Mouse (Mus musculus) midbrain, embryonic 10.5 days (tissue): ENCODE data around the gene Spns3. TPM values are rescaled to one million over a fixed set of nuclear protein-coding genes. Genes with fewer than 3 reads are reported as not detected.
A peak's percentile ranks its signal among the peaks of the same experiment; 100 is the strongest.

Source experiments
- DNase-seq: peaks from one replicate; pipeline ENCODE4 v3.0.0-alpha.2; 2017; ENCODE audit warnings: low spot score
- H3K27ac ChIP-seq: fragments of 300-500 bp; sonication (generic); replicated peaks from 2 replicates; pipeline ENCODE4 v1.5.1; 2016; ENCODE audit warnings: mild to moderate bottlenecking
- H3K27me3 ChIP-seq: fragments of 300-500 bp; sonication (generic); 2 replicates; pipeline ENCODE4 v1.6.1; 2016; ENCODE audit warnings: low read depth, mild to moderate bottlenecking; ENCODE audit not compliant: poor library complexity, severe bottlenecking
- H3K36me3 ChIP-seq: fragments of 300-500 bp; sonication (generic); 2 replicates; pipeline ENCODE4 v1.6.1; 2016; ENCODE audit warnings: mild to moderate bottlenecking, moderate library complexity
- H3K4me1 ChIP-seq: fragments of 300-500 bp; sonication (generic); 2 replicates; pipeline ENCODE4 v1.6.1; 2016
- H3K4me3 ChIP-seq: fragments of 300-500 bp; sonication (generic); 2 replicates; pipeline ENCODE4 v1.5.1; 2016; ENCODE audit warnings: mild to moderate bottlenecking, moderate library complexity
- H3K9me3 ChIP-seq: fragments of 300-500 bp; sonication (generic); replicated peaks from 2 replicates; pipeline ENCODE4 v1.6.1; 2016; ENCODE audit warnings: mild to moderate bottlenecking
- WGBS: fragments of 180-500 bp; shearing (Covaris S2); methylation state at CpG from one replicate; pipeline ENCODE4 v1.1.7; 2016; 5-methylcytosine and 5-hydroxymethylcytosine counted together
- polyA plus RNA-seq: library from polyadenylated mRNA; unstranded; fragments of >200 nt; fragmentation: Nextera tagmentation; extraction: Ambion mirVana; gene quantifications from 2 replicates; pipeline ENCODE4 v1.2.1, GENCODE M21; 2016

Spns3 gene
- polyA plus RNA-seq, 1 experiment from 2014 or later, result not detected

DNA sequence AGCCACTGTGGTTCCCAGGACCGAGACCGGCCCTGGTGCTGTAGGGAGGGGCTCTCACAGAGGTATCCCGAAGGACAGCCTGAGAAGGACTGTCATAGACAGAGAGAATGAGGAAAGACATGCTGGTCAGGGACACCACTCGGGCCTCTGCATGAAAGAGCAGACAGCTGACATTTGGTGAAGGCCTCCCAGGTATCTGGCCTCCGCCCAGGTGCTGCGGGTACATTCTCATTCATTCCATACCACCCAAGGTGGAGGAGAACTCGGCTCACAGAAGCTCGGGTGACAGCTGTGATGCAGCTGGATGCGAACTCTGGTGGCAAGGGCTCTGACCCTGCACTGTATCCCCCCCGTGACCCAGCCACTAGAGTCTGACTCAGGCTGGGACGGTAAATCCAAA, 64.3 kb downstream of the Spns3 start:
- H3K27me3 ChIP-seq, result peaks cover 43% of the 10 kb centered on the region
- H3K9me3 ChIP-seq, result no peaks in the 10 kb centered on the region
- 77% methylated on average over 11 of the region's 11 CpGs for WGBS
- no peak overlapping the region for H3K4me3 ChIP-seq
- no peak for DNase-seq
- peaks cover 44% of the 10 kb centered on the region for H3K4me1 ChIP-seq
- H3K27ac ChIP-seq, result no peak overlapping the region
- H3K36me3 ChIP-seq, result no peaks in the 10 kb centered on the region

DNA sequence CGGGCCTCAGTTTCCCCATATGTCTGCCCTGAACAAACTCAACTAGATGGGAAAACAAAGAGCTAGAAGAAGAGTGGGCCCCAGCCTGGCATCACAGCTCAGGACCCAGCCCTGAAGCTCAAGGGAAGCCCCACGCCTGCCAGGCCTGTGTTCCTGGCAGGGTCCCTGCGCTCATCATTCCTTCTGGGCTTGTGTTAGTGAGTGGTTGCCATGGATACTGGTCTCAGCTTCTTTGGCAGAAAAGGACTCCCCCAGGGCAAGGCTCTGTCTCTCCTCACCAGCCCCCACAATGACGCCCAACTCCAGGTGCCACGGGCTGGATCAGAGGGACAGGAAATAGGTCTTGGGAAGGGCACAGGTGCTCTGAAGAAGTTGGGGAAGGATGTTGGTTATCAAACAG, 65.1 kb downstream of the Spns3 start:
- no peak overlapping the region for H3K27ac ChIP-seq
- H3K9me3 ChIP-seq, result no peaks in the 10 kb centered on the region
- WGBS, result 68% methylated on average over 5 of the region's 5 CpGs
- H3K4me3 ChIP-seq, result no peak overlapping the region
- H3K27me3 ChIP-seq, result peaks cover 35% of the 10 kb centered on the region
- peaks cover 43% of the 10 kb centered on the region for H3K4me1 ChIP-seq
- no peaks in the 10 kb centered on the region for H3K36me3 ChIP-seq
- DNase-seq, result no peak

DNA sequence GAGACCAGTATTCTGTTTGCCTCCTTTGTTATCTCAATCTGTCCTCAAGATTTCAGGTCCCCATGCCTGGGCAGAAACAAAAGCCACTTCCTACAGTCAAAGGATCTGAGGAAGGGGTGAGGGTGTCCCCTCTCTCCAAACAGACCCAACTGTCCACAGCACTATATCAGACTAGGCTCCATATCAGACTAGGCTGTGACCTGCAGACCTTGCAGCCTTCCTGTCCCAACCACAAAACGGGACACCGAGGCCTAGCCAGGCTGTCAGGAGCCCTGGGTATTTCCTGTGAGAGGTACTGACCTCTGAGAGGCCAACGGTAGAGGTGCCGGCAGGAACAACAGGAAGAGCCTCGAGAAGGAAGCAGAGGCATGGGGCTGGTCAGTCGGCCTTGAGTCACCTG, 65.8 kb downstream of the Spns3 start:
- Histone ChIP-seq H3K36me3 (no peaks in the 10 kb centered on the region), H3K4me1 (peaks cover 37% of the 10 kb centered on the region), H3K9me3 (no peaks in the 10 kb centered on the region), H3K27me3 (peaks cover 31% of the 10 kb centered on the region), H3K27ac (no peak overlapping the region), H3K4me3 (no peak overlapping the region)
- 82% methylated on average over 6 of the region's 6 CpGs for WGBS
- DNase-seq, result no peak

DNA sequence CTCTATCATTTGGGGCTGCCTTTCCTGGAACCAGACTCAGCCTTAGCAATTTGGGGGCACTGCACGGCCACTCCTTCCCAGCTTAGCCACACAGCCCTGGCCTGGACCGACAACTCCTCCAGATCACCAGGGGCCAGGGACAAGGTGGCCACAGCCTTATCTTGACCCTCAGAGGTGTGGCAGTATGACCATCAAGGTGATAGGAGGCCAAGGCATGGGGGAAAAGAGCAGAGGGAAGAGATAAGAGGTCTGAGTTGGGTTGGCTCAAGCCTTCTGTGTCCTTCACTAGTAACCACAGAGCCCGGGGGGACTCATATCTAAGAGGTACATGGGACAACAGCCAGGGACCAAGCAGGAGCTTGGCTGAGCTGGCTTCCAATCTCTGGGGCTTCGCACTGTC, 68.4 kb downstream of the Spns3 start:
- no peak for DNase-seq
- H3K4me1 ChIP-seq, result peaks cover 37% of the 10 kb centered on the region
- no peak overlapping the region for H3K4me3 ChIP-seq
- H3K27ac ChIP-seq, result no peak overlapping the region
- H3K9me3 ChIP-seq, result no peaks in the 10 kb centered on the region
- 90% methylated on average over 4 of the region's 4 CpGs for WGBS
- H3K36me3 ChIP-seq, result no peaks in the 10 kb centered on the region
- H3K27me3 ChIP-seq, result peaks cover 5% of the 10 kb centered on the region

DNA sequence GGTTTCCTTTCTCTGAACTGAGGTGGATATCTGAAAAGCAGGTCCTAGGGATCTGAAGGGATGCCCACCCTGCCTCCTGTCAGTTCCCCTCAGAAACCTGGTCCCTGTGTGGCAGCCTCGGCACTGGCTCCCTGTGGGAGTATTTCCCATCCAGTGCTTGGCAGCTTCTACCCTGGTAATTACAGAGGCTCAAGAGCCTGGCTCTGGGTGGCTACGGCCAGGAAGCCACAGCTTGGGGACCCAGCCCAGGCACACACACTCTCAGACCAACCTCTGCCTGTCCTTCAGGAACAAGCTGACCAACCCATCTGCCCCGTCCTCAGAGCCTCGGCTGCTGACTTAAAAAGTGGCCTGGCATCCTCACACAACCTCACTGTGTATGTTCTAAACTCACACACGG, 69.0 kb downstream of the Spns3 start:
- Histone ChIP-seq H3K27ac (peak overlapping the region; percentile 6; the same call in 1 of the 2 replicates), H3K4me3 (no peak overlapping the region), H3K9me3 (no peaks in the 10 kb centered on the region), H3K27me3 (no peaks in the 10 kb centered on the region; the same call in 1 of the 2 replicates), H3K36me3 (no peaks in the 10 kb centered on the region), H3K4me1 (peaks cover 36% of the 10 kb centered on the region)
- DNase-seq, result no peak
- WGBS, result 84% methylated on average over 5 of the region's 5 CpGs

DNA sequence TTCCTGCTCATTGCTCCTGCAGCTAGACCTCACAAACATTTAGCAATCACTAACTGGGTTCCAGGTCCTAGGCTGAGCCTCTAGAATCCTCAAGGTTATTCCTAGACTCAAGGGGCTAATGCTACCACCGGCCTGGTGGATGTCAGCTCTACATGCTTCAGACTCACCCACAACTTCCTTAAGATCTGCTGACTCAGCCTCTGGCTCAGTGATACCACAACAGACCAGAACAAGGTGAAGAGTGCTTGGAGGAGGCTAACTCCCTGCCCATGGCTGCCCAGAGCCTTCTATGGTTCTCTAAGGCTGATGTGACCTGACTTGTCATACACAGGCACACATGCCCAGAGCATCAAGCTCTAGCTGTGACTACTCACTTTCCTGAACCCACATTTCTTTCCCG, 70.8 kb downstream of the Spns3 start:
- H3K36me3 ChIP-seq, result no peaks in the 10 kb centered on the region
- H3K4me3 ChIP-seq, result no peak overlapping the region
- no peaks in the 10 kb centered on the region for H3K27me3 ChIP-seq
- peaks cover 39% of the 10 kb centered on the region for H3K4me1 ChIP-seq
- H3K27ac ChIP-seq, result peak overlapping the region; percentile 46
- H3K9me3 ChIP-seq, result no peaks in the 10 kb centered on the region
- 83% methylated on average over 2 of the region's 2 CpGs for WGBS
- no peak for DNase-seq

DNA sequence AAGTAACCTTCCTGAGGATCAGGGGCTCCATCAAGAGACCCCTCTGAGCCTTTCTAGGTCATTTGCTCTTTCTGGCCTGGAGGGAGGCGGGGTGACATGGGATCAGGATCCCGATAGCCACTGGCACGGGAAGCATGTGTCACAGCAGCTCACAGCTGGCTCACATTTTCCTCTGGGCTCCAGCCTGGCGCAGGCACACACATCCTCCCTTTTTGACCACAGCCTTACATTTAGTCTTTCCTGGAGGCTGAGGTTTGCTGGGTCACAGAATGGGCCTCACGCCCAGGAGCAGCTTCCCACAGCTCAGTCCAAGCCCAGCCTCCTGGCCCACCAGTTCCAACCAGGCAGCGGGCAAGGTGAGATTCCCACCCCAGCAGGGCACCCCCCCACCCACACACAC, 72.1 kb downstream of the Spns3 start:
- DNase-seq, result no peak
- Histone ChIP-seq H3K9me3 (no peaks in the 10 kb centered on the region), H3K4me3 (no peak overlapping the region), H3K4me1 (peaks cover 42% of the 10 kb centered on the region), H3K36me3 (no peaks in the 10 kb centered on the region), H3K27me3 (no peaks in the 10 kb centered on the region), H3K27ac (no peak overlapping the region)
- WGBS, result 73% methylated on average over 6 of the region's 6 CpGs

DNA sequence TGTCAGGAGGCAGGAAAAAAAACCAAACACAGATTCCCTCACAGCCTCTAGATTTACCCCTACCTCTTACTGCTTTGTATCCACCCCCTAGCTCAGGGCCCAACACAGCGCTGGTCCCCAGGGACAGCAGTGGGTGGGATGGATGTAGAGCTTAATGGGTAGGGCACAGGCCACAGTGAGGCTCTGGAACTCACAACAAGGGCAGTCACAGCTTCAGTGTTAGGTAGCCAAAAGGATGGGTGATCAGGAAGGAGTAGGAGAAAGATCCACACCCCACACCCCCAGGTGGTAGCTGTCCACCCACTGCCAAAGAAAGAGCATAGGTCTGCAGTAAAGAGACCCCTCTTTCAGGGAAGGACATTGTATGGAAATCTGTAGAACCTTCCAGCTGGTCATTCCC, 72.7 kb downstream of the Spns3 start:
- WGBS, result 91% methylated on average over 1 of the region's 1 CpGs
- H3K27me3 ChIP-seq, result no peaks in the 10 kb centered on the region
- no peak overlapping the region for H3K4me3 ChIP-seq
- H3K36me3 ChIP-seq, result no peaks in the 10 kb centered on the region
- DNase-seq, result no peak
- peaks cover 42% of the 10 kb centered on the region for H3K4me1 ChIP-seq
- H3K27ac ChIP-seq, result 0 out of 2 replicates have a peak overlapping the region, but pooled peaks have one; percentile 9
- no peaks in the 10 kb centered on the region for H3K9me3 ChIP-seq

DNA sequence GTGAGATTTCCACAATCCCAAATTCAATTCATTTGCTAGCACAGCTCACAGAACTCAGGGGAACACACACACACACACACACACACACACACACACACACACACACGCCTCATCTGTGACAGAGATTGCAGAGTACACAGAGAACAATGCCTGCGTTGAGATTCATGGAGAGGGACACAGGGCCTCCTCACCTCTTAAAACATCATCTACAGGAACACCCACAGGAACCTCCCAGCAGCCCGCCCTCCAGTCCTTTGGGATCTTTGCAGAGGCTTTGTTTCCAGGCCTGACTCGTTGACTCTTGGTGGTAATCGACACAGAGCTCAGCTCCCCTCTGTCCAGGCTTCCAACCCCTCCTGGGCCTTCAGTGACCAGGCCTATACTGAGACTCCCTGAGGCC, 73.1 kb downstream of the Spns3 start:
- 0 out of 2 replicates have a peak overlapping the region, but pooled peaks have one; percentile 9 for H3K27ac ChIP-seq
- 55% methylated on average over 5 of the region's 5 CpGs for WGBS
- no peaks in the 10 kb centered on the region for H3K27me3 ChIP-seq
- no peaks in the 10 kb centered on the region for H3K36me3 ChIP-seq
- DNase-seq, result no peak
- no peaks in the 10 kb centered on the region for H3K9me3 ChIP-seq
- H3K4me3 ChIP-seq, result no peak overlapping the region
- H3K4me1 ChIP-seq, result peaks cover 42% of the 10 kb centered on the region

DNA sequence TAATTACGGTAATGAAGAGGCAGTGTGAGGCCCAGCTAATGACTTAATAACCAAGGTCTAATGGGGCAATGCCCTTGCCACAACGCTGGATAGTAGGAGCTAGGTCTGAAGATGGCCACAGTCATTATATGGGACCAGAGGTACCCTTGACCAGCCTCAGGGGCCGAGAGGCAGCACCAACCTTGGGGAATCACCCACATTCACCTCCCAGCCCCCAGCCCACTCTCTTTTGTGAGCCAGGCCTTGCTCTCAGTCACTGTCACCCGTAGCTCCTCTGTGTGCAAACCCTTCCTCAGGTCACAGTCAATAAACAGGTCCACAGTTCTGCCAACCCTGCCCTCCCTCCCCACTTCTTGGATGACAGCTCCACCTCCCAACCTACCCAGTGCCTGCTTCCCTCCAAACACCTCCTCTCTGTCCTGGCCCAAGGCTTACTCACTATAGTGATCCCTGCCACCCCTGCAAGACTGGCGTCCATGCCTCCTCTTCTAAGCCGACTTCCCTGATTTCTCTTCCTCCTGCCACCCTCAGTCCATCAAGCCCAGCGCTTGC, 74.2 kb downstream of the Spns3 start:
- Histone ChIP-seq H3K9me3 (no peaks in the 10 kb centered on the region), H3K4me1 (peaks cover 42% of the 10 kb centered on the region), H3K27ac (peak overlapping the region; percentile 64), H3K27me3 (no peaks in the 10 kb centered on the region), H3K36me3 (no peaks in the 10 kb centered on the region), H3K4me3 (no peak overlapping the region)
- 83% methylated on average over 7 of the region's 7 CpGs for WGBS
- no peak for DNase-seq

DNA sequence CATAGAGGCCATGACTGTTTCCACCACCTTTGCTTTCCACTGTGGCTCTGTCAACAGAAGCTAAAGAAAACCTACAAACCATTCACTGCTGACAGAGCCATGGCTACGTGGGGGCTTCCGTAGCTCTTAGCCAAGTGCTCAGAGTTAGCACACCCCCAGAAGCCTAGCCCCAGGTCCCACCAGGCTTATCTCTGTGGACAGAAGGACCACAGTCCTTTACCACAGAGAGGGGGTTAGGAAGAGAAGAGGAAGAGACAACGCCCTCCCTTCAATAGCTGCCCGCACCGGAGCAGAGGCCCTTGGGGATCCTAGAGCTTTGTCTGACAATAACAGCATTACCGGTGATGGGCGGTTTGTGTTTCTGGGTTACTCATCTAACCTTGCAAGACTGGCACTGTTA, 74.9 kb downstream of the Spns3 start:
- peak overlapping the region; percentile 64 for H3K27ac ChIP-seq

DNA sequence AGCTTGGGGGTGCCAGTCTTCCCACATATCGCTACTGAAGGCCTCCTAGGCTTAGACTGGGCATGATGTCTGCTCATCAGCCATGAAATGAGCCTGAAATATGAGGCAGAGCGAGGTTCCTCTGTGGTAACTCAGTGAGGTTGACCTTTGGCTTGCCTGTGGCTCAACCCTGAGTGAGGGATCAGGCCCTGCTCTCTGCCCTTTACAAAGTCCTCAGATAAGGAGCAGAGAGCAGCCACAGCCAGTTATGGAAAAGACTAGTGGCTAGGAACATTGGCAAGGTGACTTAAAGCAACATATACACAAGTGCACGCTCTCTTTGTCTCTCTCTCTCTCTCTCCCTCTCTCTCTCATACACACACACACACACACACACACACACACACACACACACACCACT, 75.4 kb downstream of the Spns3 start:
- WGBS, result 79% methylated on average over 3 of the region's 3 CpGs
- H3K27ac ChIP-seq, result peak overlapping the region; percentile 64
- DNase-seq, result no peak

More for the DNA sequence above, 74.9 kb downstream of the Spns3 start:
- no peak overlapping the region for H3K4me3 ChIP-seq
- H3K27me3 ChIP-seq, result no peaks in the 10 kb centered on the region
- no peaks in the 10 kb centered on the region for H3K9me3 ChIP-seq
- DNase-seq, result no peak
- WGBS, result 81% methylated on average over 7 of the region's 7 CpGs
- peaks cover 42% of the 10 kb centered on the region for H3K4me1 ChIP-seq
- no peaks in the 10 kb centered on the region for H3K36me3 ChIP-seq

DNA sequence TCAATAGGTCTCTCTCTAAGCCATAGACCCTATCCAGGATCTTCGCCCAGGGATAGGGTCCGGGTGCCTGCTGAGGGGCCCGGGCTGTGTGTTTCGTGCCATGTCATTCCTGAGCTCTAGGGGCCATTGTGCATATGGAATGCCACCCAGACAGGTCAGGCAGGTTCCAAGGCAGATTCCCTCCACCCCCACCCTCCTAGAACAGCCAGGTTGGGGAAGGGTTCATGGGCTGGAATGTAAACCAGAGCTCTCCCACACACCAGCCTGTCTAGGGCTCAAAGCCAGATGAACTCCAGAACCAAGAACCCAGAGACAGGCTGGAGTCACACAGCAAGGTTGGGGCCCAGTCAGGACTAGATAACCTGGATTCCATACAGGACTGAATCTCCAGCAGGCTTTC, 76.8 kb downstream of the Spns3 start:
- Histone ChIP-seq H3K27ac (no peak overlapping the region), H3K9me3 (no peaks in the 10 kb centered on the region), H3K4me1 (peaks cover 49% of the 10 kb centered on the region), H3K36me3 (no peaks in the 10 kb centered on the region), H3K4me3 (no peak overlapping the region), H3K27me3 (no peaks in the 10 kb centered on the region)
- no peak for DNase-seq
- WGBS, result 93% methylated on average over 4 of the region's 4 CpGs

More for the DNA sequence above, 75.4 kb downstream of the Spns3 start:
- Histone ChIP-seq H3K4me3 (no peak overlapping the region), H3K9me3 (no peaks in the 10 kb centered on the region), H3K27me3 (no peaks in the 10 kb centered on the region), H3K4me1 (peaks cover 44% of the 10 kb centered on the region), H3K36me3 (no peaks in the 10 kb centered on the region)

DNA sequence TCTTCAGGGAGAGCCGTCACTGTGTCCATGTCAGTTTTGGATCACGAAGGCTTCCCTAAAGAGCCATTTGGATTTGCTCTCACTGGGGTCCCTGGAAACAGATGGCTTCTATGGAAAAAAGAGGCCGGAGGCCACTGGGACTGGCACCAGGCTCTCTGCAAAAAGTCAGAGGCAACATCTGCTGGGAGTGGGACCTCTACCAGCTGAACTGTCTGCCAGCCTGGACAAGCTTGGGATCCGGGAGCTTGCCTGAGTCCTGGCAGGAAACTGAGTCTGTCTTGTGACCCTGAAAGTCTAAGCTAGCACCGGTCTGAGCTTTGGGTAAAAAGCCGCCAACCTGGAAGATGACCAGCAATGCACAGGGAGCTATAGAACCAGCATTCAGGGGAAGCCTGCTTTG, 78.9 kb downstream of the Spns3 start:
- Histone ChIP-seq H3K4me1 (peaks cover 53% of the 10 kb centered on the region), H3K4me3 (no peak overlapping the region), H3K36me3 (no peaks in the 10 kb centered on the region), H3K27me3 (no peaks in the 10 kb centered on the region), H3K9me3 (no peaks in the 10 kb centered on the region), H3K27ac (no peak overlapping the region)
- 89% methylated on average over 6 of the region's 6 CpGs for WGBS
- DNase-seq, result no peak
